Mouse (Mus musculus) liver, embryonic 16.5 days (tissue): ENCODE measurements around the gene Zscan5b. TPM values are rescaled to one million over a fixed set of nuclear protein-coding genes. Genes with fewer than 3 reads are reported as not detected.

Experiments
- ATAC-seq: fragments of 200-750 bp; cut with Nextera tagmentation; 2 replicates; pipeline ENCODE4 v1.8.0; 2017; ENCODE audit warnings: low read depth, mild to moderate bottlenecking, moderate number of reproducible peaks, moderate library complexity
- H3K27ac ChIP-seq: fragments of 300-500 bp; sonication (generic); 2 replicates; pipeline ENCODE4 v1.5.1; 2014; ENCODE audit warnings: mild to moderate bottlenecking, low read length
- H3K27me3 ChIP-seq: fragments of 300-500 bp; sonication (generic); 2 replicates; pipeline ENCODE4 v1.6.1; 2014; ENCODE audit warnings: low read depth, low read length, mixed read lengths; ENCODE audit not compliant: control insufficient read depth, insufficient read depth
- H3K36me3 ChIP-seq: fragments of 300-500 bp; sonication (generic); 2 replicates; pipeline ENCODE4 v1.6.1; 2014; ENCODE audit warnings: mild to moderate bottlenecking; ENCODE audit not compliant: control insufficient read depth, insufficient read depth
- H3K4me1 ChIP-seq: fragments of 300-500 bp; sonication (generic); 2 replicates; pipeline ENCODE4 v1.6.1; 2014; ENCODE audit warnings: low read depth, low read length, mixed read lengths; ENCODE audit not compliant: control insufficient read depth
- H3K4me2 ChIP-seq: fragments of 300-500 bp; sonication (generic); 2 replicates; pipeline ENCODE4 v1.6.1; 2014; ENCODE audit warnings: low read depth, low read length, mixed read lengths
- H3K4me3 ChIP-seq: fragments of 300-500 bp; sonication (generic); 2 replicates; pipeline ENCODE4 v1.5.1; 2014; ENCODE audit warnings: low read depth, mild to moderate bottlenecking, low read length
- H3K9ac ChIP-seq: fragments of 300-500 bp; sonication (generic); 2 replicates; pipeline ENCODE4 v1.6.1; 2014; ENCODE audit warnings: low read depth, low read length
- H3K9me3 ChIP-seq: fragments of 300-500 bp; sonication (generic); replicated peaks from 2 replicates; pipeline ENCODE4 v1.6.1; 2016; ENCODE audit warnings: low read length; ENCODE audit not compliant: control insufficient read depth
- WGBS: fragments of 180-500 bp; shearing (Covaris S2); extraction: QIAGEN DNeasy Blood & Tissue Kit; methylation state at CpG from one replicate; pipeline ENCODE4 v1.1.7; 2014; ENCODE audit not compliant: insufficient replicate concordance; 5-methylcytosine and 5-hydroxymethylcytosine counted together
- polyA plus RNA-seq: library from polyadenylated mRNA; unstranded; fragments of >200 nt; fragmentation: Nextera tagmentation; extraction: Ambion mirVana; gene quantifications from 2 replicates; pipeline ENCODE4 v1.2.1, GENCODE M21; 2015

Zscan5b gene
- polyA plus RNA-seq, 1 experiment from 2014 or later: not detected

DNA sequence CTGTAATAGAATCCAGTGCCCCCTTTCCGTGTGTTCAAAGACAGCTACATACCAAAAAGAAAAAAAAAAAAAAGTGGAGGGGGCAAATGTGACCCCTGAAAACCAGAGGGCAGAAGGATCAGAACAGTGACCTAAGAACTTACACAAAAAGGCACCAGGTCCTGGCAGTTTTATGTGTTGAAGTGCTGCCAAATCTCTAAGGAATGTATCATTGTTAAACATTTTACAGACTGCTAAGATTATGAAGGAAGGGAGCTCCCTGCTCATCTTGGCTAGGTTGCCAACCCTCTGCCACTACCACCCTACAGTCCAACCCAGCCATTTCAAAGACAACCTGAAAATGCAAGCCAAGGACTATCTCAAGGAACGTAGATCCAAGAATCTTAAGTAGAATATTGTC, 35.9 kb upstream of the Zscan5b start:
- 47% methylated on average over 2 of the region's 2 CpGs for WGBS
- no peak overlapping the region for H3K27ac ChIP-seq
- no peak overlapping the region for H3K4me3 ChIP-seq
- H3K27me3 ChIP-seq: no peaks in the 10 kb centered on the region
- H3K9ac ChIP-seq: no peak overlapping the region
- no peaks in the 10 kb centered on the region for H3K9me3 ChIP-seq
- no peak for ATAC-seq
- H3K36me3 ChIP-seq: no peaks in the 10 kb centered on the region
- no peaks in the 10 kb centered on the region for H3K4me1 ChIP-seq
- H3K4me2 ChIP-seq: no peak overlapping the region

DNA sequence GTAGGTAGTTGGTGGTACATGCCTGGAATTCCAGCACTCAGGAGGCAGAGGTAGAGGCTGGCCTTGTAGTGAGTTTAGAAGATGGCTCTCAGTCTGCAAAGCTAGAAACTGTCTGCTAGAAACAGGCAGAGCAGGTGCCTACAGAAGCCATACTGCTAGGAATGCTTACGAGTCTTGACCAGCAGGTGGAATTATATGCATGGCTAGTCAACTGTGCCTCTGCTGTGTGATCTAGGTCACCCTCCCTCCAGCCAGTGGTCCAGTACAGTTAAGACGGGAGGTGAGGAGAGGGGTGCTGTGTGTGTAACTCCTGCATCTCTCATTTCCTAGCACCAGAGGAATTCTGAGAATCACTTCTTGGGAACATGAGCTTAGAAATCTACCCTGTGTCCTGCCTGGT, 35.3 kb upstream of the Zscan5b start:
- Histone ChIP-seq H3K4me1 (no peaks in the 10 kb centered on the region), H3K4me3 (no peak overlapping the region), H3K9me3 (no peaks in the 10 kb centered on the region), H3K27me3 (no peaks in the 10 kb centered on the region), H3K36me3 (no peaks in the 10 kb centered on the region), H3K27ac (no peak overlapping the region), H3K9ac (no peak overlapping the region), H3K4me2 (no peak overlapping the region)
- 72% methylated on average over 2 of the region's 2 CpGs for WGBS
- no peak for ATAC-seq

DNA sequence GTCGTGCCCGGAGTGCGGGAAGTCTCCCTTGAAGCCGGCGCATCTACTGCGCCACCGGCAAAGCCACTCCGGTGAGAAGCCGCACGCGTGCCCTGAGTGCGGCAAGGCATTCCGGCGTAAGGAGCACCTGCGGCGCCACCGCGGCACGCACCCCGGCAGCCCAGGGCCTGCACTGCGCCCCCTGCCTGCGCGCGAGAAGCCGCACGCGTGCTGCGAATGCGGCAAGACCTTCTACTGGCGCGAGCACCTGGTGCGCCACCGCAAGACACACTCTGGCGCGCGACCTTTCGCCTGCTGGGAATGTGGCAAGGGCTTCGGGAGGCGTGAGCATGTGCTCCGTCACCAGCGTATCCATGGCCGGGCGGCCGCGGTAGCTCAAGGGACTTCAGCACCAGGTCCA, 32.5 kb upstream of the Zscan5b start:
- no peak overlapping the region for H3K27ac ChIP-seq
- 55% methylated on average over 45 of the region's 45 CpGs for WGBS
- H3K4me1 ChIP-seq: no peaks in the 10 kb centered on the region
- no peaks in the 10 kb centered on the region for H3K9me3 ChIP-seq
- H3K9ac ChIP-seq: no peak overlapping the region
- ATAC-seq: no peak
- no peak overlapping the region for H3K4me3 ChIP-seq
- H3K36me3 ChIP-seq: no peaks in the 10 kb centered on the region
- no peak overlapping the region for H3K4me2 ChIP-seq
- H3K27me3 ChIP-seq: no peaks in the 10 kb centered on the region

DNA sequence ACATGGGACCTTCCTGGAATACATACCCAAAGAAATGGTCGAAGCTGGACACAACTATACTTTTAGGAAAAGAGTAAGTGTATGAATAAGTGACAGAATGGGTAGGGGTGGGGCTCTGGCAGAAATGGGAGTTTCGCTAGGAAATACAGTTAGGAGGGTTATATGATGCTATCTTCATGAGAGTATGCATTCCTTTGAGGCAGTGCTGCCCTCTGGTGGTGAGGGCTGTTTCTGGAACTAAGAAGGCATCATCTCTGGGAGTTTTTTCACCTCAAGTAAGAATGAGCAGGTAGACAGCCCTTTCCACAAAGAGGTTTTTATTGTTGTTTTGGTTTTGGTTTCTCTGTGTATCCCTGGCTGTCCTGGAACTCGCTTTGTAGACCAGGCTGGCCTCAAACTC, 30.7 kb upstream of the Zscan5b start:
- H3K27ac ChIP-seq: no peak overlapping the region
- no peaks in the 10 kb centered on the region for H3K4me1 ChIP-seq
- H3K4me2 ChIP-seq: no peak overlapping the region
- no peaks in the 10 kb centered on the region for H3K36me3 ChIP-seq
- no peaks in the 10 kb centered on the region for H3K27me3 ChIP-seq
- H3K4me3 ChIP-seq: no peak overlapping the region
- H3K9me3 ChIP-seq: no peaks in the 10 kb centered on the region
- 24% methylated on average over 3 of the region's 3 CpGs for WGBS
- no peak for ATAC-seq
- no peak overlapping the region for H3K9ac ChIP-seq

DNA sequence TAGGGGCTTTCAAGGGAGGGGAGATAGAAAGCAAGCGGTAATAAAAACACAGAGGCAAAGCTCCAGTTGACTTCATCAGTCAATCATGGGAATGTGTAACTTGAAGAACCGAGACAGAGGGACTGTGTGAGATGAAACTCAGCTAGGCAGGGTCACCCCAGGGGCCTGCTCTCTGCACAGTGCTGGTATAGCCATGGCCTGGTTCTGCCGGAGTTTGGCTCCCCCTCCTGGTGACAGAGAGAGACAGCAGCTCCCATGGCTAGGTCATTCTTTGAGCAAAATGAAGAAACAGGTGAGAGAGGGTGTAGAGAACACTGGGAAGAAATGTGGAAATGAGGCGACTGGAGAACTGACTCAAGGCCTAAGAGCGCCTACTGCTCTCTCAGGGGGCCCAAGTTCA, 27.9 kb upstream of the Zscan5b start:
- H3K4me3 ChIP-seq: no peak overlapping the region
- H3K27ac ChIP-seq: no peak overlapping the region
- H3K4me2 ChIP-seq: no peak overlapping the region
- H3K36me3 ChIP-seq: no peaks in the 10 kb centered on the region
- no peaks in the 10 kb centered on the region for H3K9me3 ChIP-seq
- no peaks in the 10 kb centered on the region for H3K27me3 ChIP-seq
- peak; percentile 52; the same call in 1 of the 2 replicates for ATAC-seq
- 15% methylated on average over 5 of the region's 5 CpGs for WGBS
- H3K9ac ChIP-seq: no peak overlapping the region
- no peaks in the 10 kb centered on the region for H3K4me1 ChIP-seq

DNA sequence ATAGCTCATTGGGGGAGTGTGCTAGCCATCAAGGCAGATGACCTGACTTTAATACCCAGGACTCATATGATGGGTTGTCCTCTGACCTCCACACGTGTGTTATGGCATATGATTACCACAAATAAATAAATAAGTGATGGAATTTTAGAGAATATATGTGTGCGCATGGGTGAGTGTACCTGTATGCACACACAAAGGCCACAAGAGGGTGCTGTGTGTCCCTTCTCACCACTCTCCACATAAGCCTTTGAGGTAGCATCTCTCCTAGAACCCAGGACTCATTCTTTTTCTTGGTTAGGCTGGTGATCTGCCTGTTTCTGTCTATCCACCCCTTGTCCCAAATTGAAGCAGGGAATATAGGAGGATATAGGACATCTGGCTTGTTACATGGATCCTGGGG, 26.3 kb upstream of the Zscan5b start:
- no peak overlapping the region for H3K4me3 ChIP-seq
- WGBS: 38% methylated on average over 2 of the region's 2 CpGs
- ATAC-seq: no peak

DNA sequence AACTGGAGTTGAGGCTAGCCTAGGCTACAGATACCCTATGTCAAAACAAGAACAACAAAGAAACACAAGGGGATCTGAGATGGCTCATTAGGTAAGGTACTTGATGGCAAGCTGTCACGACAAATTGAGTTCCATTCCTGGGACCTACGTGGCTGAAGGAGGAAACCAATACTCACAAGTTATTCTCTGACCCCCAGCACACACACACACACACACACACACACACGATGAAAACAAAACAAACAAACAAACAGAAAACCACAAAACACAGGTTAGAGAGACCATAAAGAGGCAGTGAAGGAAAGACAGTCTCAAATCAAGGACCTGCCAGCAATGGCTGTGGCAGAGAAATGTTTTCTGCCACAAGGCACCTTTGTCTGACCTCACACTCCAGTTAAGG, 25.3 kb upstream of the Zscan5b start, which contains the start of gene Galp:
Galp (plus strand) TSS at position 301 of the 400 bp plus-strand sequence.
- H3K36me3 ChIP-seq: no peaks in the 10 kb centered on the region
- H3K27me3 ChIP-seq: no peaks in the 10 kb centered on the region
- H3K4me3 ChIP-seq: no peak within 1 kb of the TSS
- no peaks in the 10 kb centered on the region for H3K4me1 ChIP-seq
- ATAC-seq: no peak
- WGBS: 34% methylated on average over 3 of the region's 3 CpGs
- H3K27ac ChIP-seq: no peak within 1 kb of the TSS
- H3K4me2 ChIP-seq: no peak within 1 kb of the TSS
- no peak within 1 kb of the TSS for H3K9ac ChIP-seq
- H3K9me3 ChIP-seq: no peaks in the 10 kb centered on the region

More for the DNA sequence above, 26.3 kb upstream of the Zscan5b start:
- no peaks in the 10 kb centered on the region for H3K9me3 ChIP-seq
- H3K27ac ChIP-seq: no peak overlapping the region
- H3K36me3 ChIP-seq: no peaks in the 10 kb centered on the region
- no peak overlapping the region for H3K4me2 ChIP-seq
- H3K4me1 ChIP-seq: no peaks in the 10 kb centered on the region
- no peaks in the 10 kb centered on the region for H3K27me3 ChIP-seq
- H3K9ac ChIP-seq: no peak overlapping the region

DNA sequence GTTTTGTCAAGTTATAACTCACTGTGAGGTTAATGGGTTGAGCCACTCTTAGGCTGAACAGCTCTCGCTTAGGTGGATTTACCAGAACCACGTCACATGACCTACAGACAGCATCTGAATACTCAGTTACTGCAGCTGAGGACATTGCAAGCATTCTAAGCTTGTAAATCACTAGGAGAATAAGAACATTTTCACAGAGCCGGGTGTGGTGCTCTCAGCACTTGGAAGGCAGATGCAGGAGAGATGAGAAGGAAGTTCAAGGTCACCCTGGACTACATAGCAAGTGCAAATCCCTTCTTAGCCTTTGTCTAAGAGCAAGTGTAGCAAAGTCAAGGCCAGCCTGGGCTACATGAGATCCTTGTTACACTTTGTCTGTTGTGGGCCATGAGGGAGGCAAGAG, 17.9 kb upstream of the Zscan5b start:
- ATAC-seq: no peak
- WGBS: 64% methylated on average over 3 of the region's 3 CpGs
- H3K9me3 ChIP-seq: no peaks in the 10 kb centered on the region

DNA sequence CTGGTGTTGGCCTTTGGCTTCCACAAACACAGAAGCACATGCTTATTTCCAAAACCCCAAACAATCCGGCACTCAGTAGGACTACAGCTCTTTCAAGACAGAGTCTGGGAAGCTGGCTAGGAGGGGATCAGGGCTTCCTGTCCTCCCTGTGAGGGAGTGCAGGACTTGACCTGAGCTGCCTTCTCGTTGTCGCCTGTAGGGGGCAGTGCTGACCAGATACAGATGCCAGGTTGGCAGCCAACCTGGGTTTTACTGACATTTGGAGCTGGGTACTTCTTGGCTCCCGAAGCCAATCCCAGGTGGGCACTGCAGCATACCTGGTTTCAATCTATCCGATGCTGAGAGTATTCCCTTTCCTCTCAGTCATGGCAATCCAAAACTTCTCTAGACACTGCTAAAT, 8.9 kb upstream of the Zscan5b start:
- no peaks in the 10 kb centered on the region for H3K4me1 ChIP-seq
- ATAC-seq: no peak
- H3K4me3 ChIP-seq: no peak overlapping the region
- WGBS: 36% methylated on average over 5 of the region's 5 CpGs
- H3K4me2 ChIP-seq: no peak overlapping the region
- no peak overlapping the region for H3K9ac ChIP-seq
- H3K27me3 ChIP-seq: no peaks in the 10 kb centered on the region
- H3K36me3 ChIP-seq: no peaks in the 10 kb centered on the region
- H3K27ac ChIP-seq: no peak overlapping the region
- H3K9me3 ChIP-seq: no peaks in the 10 kb centered on the region

More for the DNA sequence above, 17.9 kb upstream of the Zscan5b start:
- no peak overlapping the region for H3K4me2 ChIP-seq
- no peak overlapping the region for H3K27ac ChIP-seq
- no peak overlapping the region for H3K9ac ChIP-seq
- no peaks in the 10 kb centered on the region for H3K4me1 ChIP-seq
- no peaks in the 10 kb centered on the region for H3K36me3 ChIP-seq
- H3K4me3 ChIP-seq: no peak overlapping the region
- H3K27me3 ChIP-seq: no peaks in the 10 kb centered on the region
